9 mouse cellular contexts compared by ENCODE assay signal in the genomic region with DNA sequence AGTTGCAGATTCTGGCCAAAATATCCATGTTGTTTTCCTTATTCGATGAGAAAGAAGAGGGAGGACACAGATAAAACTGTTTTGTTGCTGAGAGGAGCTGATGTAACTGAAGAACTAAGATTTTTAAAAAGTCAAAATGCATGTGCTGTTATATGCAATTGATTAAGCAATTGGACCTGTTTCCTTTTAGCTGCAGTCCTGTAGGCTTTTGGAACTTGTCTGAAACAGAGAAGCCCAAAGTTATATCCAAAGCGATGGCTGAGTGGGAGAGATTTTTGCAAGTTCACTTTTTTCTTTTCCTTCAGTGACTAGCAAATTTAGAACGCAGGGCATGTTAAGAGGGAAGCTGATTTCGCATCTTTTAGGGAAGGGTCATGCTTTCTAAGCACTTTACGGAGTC. TPM values are rescaled to one million over a fixed set of nuclear protein-coding genes. Genes with fewer than 3 reads are reported as not detected.
A peak's percentile ranks its signal among the peaks of the same experiment; 100 is the strongest.
DNase-seq lines count a peak whose midpoint lies in the region; ATAC-seq and TF ChIP-seq lines count a peak whose summit lies in the region.
"Had no signal": no experiment of that assay in that cellular context is flagged by ENCODE, and none has a peak within 500 bp of the region (broad histone marks: within the 10 kb centered on the region; RNA-seq: fewer than 3 reads in every experiment).

No protein-coding gene starts in this region.

- no peaks in the 10 kb centered on the region for H3K9me3 ChIP-seq in erythroblast, embryonic 14.5 days (ENCODE audit: control insufficient read depth, low read length)
- no peaks in the 10 kb centered on the region for H3K9me3 ChIP-seq in limb, embryonic 15.5 days
- H3K9me3 ChIP-seq in stomach, postnatal 0 days (ENCODE audit: control insufficient read depth, low read length) = no peaks in the 10 kb centered on the region

- no peak for TF ChIP-seq POLR2A in spleen, adult 2 months (IDR thresholded peaks at IDR 0.05; ENCODE audit: low read depth, low read length)

- H3K4me1 ChIP-seq in erythroblast, embryonic 14.5 days (ENCODE audit: control insufficient read depth) = peaks cover 47% of the 10 kb centered on the region
- H3K4me1 ChIP-seq in spleen, adult 2 months (ENCODE audit: control insufficient read depth, insufficient read depth, insufficient read length) = peaks cover 5% of the 10 kb centered on the region; the same call in 1 of the 2 replicates
- peaks cover 24% of the 10 kb centered on the region for H3K4me1 ChIP-seq in limb, embryonic 15.5 days
- peaks cover 4% of the 10 kb centered on the region; the same call in 1 of the 2 replicates for H3K4me1 ChIP-seq in stomach, postnatal 0 days (replicated peaks; ENCODE audit: control insufficient read depth, insufficient read depth)

- DNase-seq in spleen, adult 2 months (ENCODE audit: low read depth in 1 of 2, low spot score in 2 of 2) = no peak
- DNase-seq in spleen, postnatal 10 days (ENCODE audit: low spot score in 2 of 2) = no peak
- DNase-seq in stomach, postnatal 0 days (ENCODE audit: low spot score) = no peak
- DNase-seq in spleen, postnatal 4 days (ENCODE audit: low spot score in 2 of 2) = no peak
- DNase-seq in urinary bladder, adult 18-20 months (ENCODE audit: low spot score in 2 of 2) = no peak
- DNase-seq: kidney, postnatal 10 days had no signal

- TF ChIP-seq CTCF in spleen, adult 2 months (IDR thresholded peaks at IDR 0.05; ENCODE audit: extremely low read depth, insufficient read depth, insufficient read length, insufficient replicate concordance) = no peak
- no peak for TF ChIP-seq CTCF in stomach, postnatal 0 days (IDR thresholded peaks at IDR 0.05; ENCODE audit: low read depth)

- ATAC-seq in erythroblast, adult 5-6 weeks (replicated peaks; ENCODE audit: low FRiP score, poor library complexity, severe bottlenecking) = no peak
- no peak for ATAC-seq in limb, embryonic 15.5 days (ENCODE audit: insufficient number of reproducible peaks, low FRiP score, low TSS enrichment, low read depth)
- ATAC-seq in stomach, postnatal 0 days (ENCODE audit: low FRiP score, low TSS enrichment) = no peak

- WGBS in spleen, adult 2 months = 15% methylated on average over 5 of the region's 5 CpGs
- WGBS in limb, embryonic 15.5 days = 13% methylated on average over 5 of the region's 5 CpGs
- 5% methylated on average over 5 of the region's 5 CpGs for WGBS in stomach, postnatal 0 days

- H3K9ac ChIP-seq in limb, embryonic 15.5 days = no peak overlapping the region; the same call in 1 of the 2 replicates
- H3K9ac ChIP-seq in stomach, postnatal 0 days (ENCODE audit: low read length) = peak overlapping the region; percentile 9; the same call in 1 of the 2 replicates

- peak overlapping the region; percentile 97 for H3K4me3 ChIP-seq in erythroblast, embryonic 14.5 days (replicated peaks)
- peak overlapping the region; percentile 68 for H3K4me3 ChIP-seq in spleen, adult 2 months (ENCODE audit: extremely low read depth, insufficient read depth, insufficient read length)
- peak overlapping the region; percentile 83 for H3K4me3 ChIP-seq in limb, embryonic 15.5 days
- peak overlapping the region; percentile 92 for H3K4me3 ChIP-seq in stomach, postnatal 0 days (ENCODE audit: low read depth, low read length)

- no peaks in the 10 kb centered on the region for H3K27me3 ChIP-seq in erythroblast, embryonic 14.5 days (ENCODE audit: control insufficient read depth)
- no peaks in the 10 kb centered on the region for H3K27me3 ChIP-seq in spleen, adult 2 months (ENCODE audit: control insufficient read depth, insufficient read depth, low read length)
- no peaks in the 10 kb centered on the region for H3K27me3 ChIP-seq in limb, embryonic 15.5 days
- no peaks in the 10 kb centered on the region for H3K27me3 ChIP-seq in stomach, postnatal 0 days (ENCODE audit: control insufficient read depth, insufficient read depth, low read length)

- peak overlapping the region; percentile 62 for H3K4me2 ChIP-seq in limb, embryonic 15.5 days
- H3K4me2 ChIP-seq in stomach, postnatal 0 days (replicated peaks; ENCODE audit: low read depth) = peak overlapping the region; percentile 62

- H3K36me3 ChIP-seq in erythroblast, embryonic 14.5 days (ENCODE audit: control insufficient read depth) = peaks cover 36% of the 10 kb centered on the region
- H3K36me3 ChIP-seq in spleen, adult 2 months (ENCODE audit: control insufficient read depth, insufficient read depth, low read length) = no peaks in the 10 kb centered on the region; the same call in 1 of the 2 replicates
- no peaks in the 10 kb centered on the region for H3K36me3 ChIP-seq in limb, embryonic 15.5 days
- no peaks in the 10 kb centered on the region for H3K36me3 ChIP-seq in stomach, postnatal 0 days (ENCODE audit: control insufficient read depth, insufficient read depth, low read length)

- H3K27ac ChIP-seq in spleen, adult 2 months (ENCODE audit: insufficient read depth, low read length) = no peak overlapping the region
- H3K27ac ChIP-seq in limb, embryonic 15.5 days = no peak overlapping the region
- no peak overlapping the region for H3K27ac ChIP-seq in stomach, postnatal 0 days (replicated peaks)

- no peak for TF ChIP-seq EP300 in stomach, postnatal 0 days (optimal IDR thresholded peaks at IDR 0.05)

RNA-seq across cellular contexts. Expression of a gene that starts 2.9 kb away (rescaled TPM):
- polyA plus RNA-seq in erythroblast, embryonic 14.5 days (2012) = 0.69 and 0.74 TPM in 2 replicates
- 13.1 and 17.1 TPM in 2 replicates for total RNA-seq in erythroblast, adult 5-6 weeks (2015; ENCODE audit: low replicate concordance)
- total RNA-seq in erythroblast, adult 5-6 weeks (2017; ENCODE audit: low replicate concordance) = 17.9 and 29.8 TPM in 2 replicates
- polyA plus RNA-seq in spleen, adult 2 months (2012; rRNA removed) = 7.3 and 9.7 TPM in 2 replicates
- 52.0 and 55.3 TPM in 2 replicates for polyA plus RNA-seq in limb, embryonic 15.5 days (2015; fragmentation: Nextera tagmentation; extraction: Ambion mirVana)
- 28.1 and 28.4 TPM in 2 replicates for polyA plus RNA-seq in stomach, postnatal 0 days (2015; fragmentation: Nextera tagmentation; extraction: Ambion mirVana)
